Mouse (Mus musculus): ENCODE results near the gene BC107364. TPM values are rescaled to one million over a fixed set of nuclear protein-coding genes. Genes with fewer than 3 reads are reported as not detected.
"Not testable (repeated sequence)": the region's sequence is repeated elsewhere in the genome, so short reads cannot be mapped to it uniquely, and the experiment has no call there.

The BC107364 gene
- total RNA-seq, 2 experiments from 2014 or later: not detected

GRCm38 (mm10) chr3:96449762-96450585, 2.1 kb downstream of the BC107364 start:
- DNase-seq: not testable (repeated sequence)

DNA sequence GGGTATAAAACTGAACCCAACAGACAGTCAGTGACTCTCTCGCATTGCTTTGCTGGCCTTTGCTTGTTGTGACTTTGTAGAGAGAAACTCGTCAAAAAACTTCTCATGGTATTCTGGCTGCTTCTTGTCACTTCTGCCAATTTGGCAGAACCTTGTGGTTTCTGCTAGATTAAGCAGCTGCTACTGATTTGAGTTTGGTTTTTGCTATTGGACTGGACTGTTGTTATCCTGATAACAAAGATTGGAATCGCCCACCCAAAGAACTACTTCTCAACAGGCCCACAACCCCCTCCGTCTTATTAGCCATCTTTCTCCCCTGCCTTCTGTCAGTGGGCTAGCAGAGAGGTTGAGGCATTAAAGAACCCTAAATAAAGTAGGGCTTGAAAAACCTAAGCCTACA, 6.7 kb downstream of the BC107364 start:
- no peak for DNase-seq

- peak; percentile 38 to 60 for DNase-seq
These were observed 11.5 kb downstream of the BC107364 start for GRCm38 (mm10) chr3:96440578-96440977.

DNA sequence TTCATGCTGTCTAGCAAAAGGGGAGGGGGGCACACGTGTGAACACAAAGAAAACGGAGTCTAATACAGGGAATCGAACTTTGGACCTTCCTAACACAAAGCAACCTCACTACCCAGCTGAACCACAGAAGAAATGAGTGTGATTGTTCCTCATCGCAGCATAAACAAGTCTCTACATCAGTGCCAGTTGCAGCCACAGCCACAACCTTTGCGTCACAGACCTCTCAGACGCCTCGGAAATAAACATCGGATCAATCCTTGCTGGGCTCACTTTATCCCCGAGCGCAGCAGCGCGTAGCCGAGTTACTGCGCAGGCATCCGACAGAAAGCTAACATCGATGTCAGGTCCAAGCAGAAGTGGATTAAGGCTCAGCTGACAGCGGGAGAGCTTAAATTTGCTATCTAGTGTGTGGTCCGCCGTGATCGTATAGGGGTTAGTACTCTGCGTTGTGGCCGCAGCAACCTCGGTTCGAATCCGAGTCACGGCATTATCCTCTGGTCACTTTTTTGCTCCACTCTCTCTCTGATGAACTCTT, 16.5 kb downstream of the BC107364 start:
- peak; percentile 57 to 62 for DNase-seq

- no peak for DNase-seq
These were observed 19.9 kb downstream of the BC107364 start for GRCm38 (mm10) chr3:96432207-96432606.

GRCm38 (mm10) chr3:96429819-96430132, 22.3 kb downstream of the BC107364 start:
- no peak for DNase-seq

GRCm38 (mm10) chr3:96428941-96429818, 22.9 kb downstream of the BC107364 start:
- DNase-seq: no peak

DNA sequence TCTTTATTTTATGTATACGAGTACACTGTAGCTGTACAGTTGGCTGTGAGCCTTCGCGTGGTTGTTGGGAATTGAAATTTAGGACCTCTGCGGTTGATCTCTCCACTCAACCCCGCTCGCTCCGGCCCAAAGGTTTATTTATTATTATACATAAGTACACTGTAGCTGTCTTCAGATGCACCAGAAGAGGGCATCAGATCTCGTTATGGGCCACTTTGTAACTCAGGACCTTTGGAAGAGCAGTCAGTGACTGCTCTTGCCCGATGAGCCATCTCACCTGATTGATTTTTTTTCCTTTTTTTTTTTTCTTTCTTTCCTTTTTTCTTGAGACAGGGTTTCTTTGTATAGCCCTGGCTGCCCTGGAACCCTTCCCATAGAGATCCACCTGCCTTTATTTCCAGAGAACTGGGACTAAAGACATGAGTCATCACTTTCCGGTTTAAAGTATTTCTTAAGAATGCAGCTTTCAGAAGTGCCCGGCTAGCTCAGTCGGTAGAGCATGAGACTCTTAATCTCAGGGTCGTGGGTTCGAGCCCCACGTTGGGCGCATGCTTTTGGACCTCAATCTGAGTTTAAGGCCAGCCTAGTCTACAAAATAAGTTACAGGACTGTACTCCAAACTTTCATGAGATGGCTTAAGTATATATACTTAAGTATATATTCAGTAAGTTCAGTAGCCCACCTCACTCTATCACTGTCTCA, 24.2 kb downstream of the BC107364 start:
- peak; percentile 16 to 46 for DNase-seq

GRCm38 (mm10) chr3:96427311-96427710, 24.8 kb downstream of the BC107364 start:
- DNase-seq: no peak

GRCm38 (mm10) chr3:96426268-96426667, 25.8 kb downstream of the BC107364 start:
- DNase-seq: no peak

GRCm38 (mm10) chr3:96424447-96424846, 27.7 kb downstream of the BC107364 start:
- peak; percentile 23 to 31 for DNase-seq

GRCm38 (mm10) chr3:96423889-96424288, 28.2 kb downstream of the BC107364 start:
- DNase-seq: no peak

- DNase-seq: no peak
These were observed 31.3 kb downstream of the BC107364 start for GRCm38 (mm10) chr3:96420796-96421195.

GRCm38 (mm10) chr3:96418902-96419301, 33.2 kb downstream of the BC107364 start:
- not testable (repeated sequence) for DNase-seq

- DNase-seq: no peak
These were observed 34.0 kb downstream of the BC107364 start for GRCm38 (mm10) chr3:96417850-96418815.

- DNase-seq: no peak
These were observed 35.5 kb downstream of the BC107364 start for GRCm38 (mm10) chr3:96416595-96416994.

DNA sequence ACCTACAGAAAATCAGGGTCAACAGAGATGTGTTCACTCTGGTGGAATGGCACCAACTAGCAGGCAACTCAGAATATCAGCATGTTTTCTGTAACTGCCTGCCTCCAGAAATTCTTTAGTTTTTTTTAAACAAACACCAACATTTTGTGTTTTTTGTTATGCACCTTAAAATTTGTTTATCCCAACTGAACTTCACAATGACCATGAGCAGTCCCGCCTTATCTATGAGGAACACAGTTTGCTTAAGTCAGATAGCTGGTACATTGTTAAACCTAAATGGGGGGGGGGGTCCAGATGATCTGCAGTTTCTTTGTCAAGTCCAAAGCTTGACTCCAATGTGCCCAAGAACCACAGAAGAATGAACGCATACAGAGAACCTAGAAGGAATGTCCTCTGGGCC, 36.0 kb downstream of the BC107364 start:
- DNase-seq: no peak

GRCm38 (mm10) chr3:96414951-96415327, 37.2 kb downstream of the BC107364 start:
- DNase-seq: no peak

DNA sequence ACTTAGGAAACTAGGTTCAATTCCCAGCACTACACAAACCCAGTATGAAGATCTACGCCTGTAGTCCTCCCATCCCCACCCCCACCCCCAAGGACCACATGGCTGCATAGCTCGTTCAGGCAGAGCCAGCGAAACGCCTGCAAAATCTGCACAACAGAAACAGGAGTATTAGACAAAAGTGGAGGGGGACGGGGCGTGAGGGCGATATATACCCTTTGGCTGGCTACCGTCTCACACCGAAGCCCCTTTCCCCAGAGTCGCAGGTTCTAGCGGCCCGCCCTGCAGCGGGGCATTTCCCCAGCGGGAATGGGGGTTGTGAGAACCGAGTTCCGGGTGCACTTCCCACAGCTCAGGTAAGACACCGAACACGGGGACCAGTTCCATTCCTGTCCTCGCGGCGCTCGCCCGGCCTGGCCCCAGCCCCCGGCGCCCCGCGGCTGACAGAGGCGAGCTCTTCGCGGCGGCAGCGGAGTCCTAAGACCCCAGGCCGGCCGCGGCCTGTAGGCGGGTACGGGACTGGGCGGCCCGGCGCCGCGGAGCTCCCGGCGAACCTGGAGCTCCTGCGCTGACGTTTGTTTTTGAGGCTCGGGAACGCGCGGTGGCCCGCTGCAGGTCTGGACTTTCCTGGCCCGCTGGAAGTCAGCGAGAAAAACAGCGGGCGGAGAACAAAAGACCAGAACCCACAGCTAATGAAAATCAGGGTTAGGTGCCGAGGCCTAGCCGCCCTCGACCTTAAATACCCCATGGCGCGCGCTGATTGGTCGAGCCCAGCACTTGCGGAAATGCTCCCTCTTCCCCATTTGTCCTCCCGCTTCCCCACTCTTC, 37.8 kb downstream of the BC107364 start:
- DNase-seq: peak; percentile 76 to 79

GRCm38 (mm10) chr3:96413581-96414125, 38.5 kb downstream of the BC107364 start:
- no peak for DNase-seq
